Mouse (Mus musculus) spleen, adult 2 months (tissue): ENCODE results near the gene Farp2. TPM values are rescaled to one million over a fixed set of nuclear protein-coding genes. Genes with fewer than 3 reads are reported as not detected.
"Not testable (repeated sequence)": the region's sequence is repeated elsewhere in the genome, so short reads cannot be mapped to it uniquely, and the experiment has no call there.

ENCODE experiments used
- DNase-seq, 2 experiments: peaks; one replicate each; pipeline versions ENCODE4 v3.0.0 to v3.0.0-alpha.2; 2012 to 2021; ENCODE audit warnings: low spot score in 2 of 2, low read depth in 1 of 2
- H3K27ac ChIP-seq: fragments of 200-500 bp; 2 replicates; pipeline ENCODE4 v1.5.1; 2012; ENCODE audit warnings: low read length, inconsistent platforms; ENCODE audit not compliant: insufficient read depth
- H3K27me3 ChIP-seq: fragments of 200-500 bp; 2 replicates; pipeline ENCODE4 v1.6.1; 2012; ENCODE audit warnings: mild to moderate bottlenecking, moderate library complexity, low read length, inconsistent platforms; ENCODE audit not compliant: control insufficient read depth, insufficient read depth
- H3K36me3 ChIP-seq: fragments of 200-500 bp; 2 replicates; pipeline ENCODE4 v1.6.1; 2012; ENCODE audit warnings: mild to moderate bottlenecking, low read length, inconsistent platforms; ENCODE audit not compliant: control insufficient read depth, insufficient read depth
- H3K4me1 ChIP-seq: fragments of 200-500 bp; 2 replicates; pipeline ENCODE4 v1.6.1; 2011; ENCODE audit warnings: inconsistent platforms; ENCODE audit not compliant: control insufficient read depth, insufficient read depth, insufficient read length
- H3K4me3 ChIP-seq: fragments of 200-500 bp; 2 replicates; pipeline ENCODE4 v1.5.1; 2011; ENCODE audit warnings: mild to moderate bottlenecking, inconsistent platforms; ENCODE audit not compliant: insufficient read depth, insufficient read length; ENCODE audit errors: extremely low read depth
- CTCF ChIP-seq: fragments of 200-500 bp; IDR thresholded peaks from 2 replicates; pipeline ENCODE4 v1.5.1; 2011; ENCODE audit warnings: mild to moderate bottlenecking, inconsistent platforms; ENCODE audit not compliant: insufficient read depth, insufficient read length, insufficient replicate concordance; ENCODE audit errors: extremely low read depth
- POLR2A ChIP-seq: fragments of 200-500 bp; IDR thresholded peaks from 2 replicates; pipeline ENCODE4 v1.6.1; 2011; ENCODE audit warnings: low read depth, low read length, inconsistent platforms
- WGBS: fragments of 180-500 bp; shearing (Covaris S2); methylation state at CpG from one replicate; pipeline ENCODE4 v1.1.7; 2018; 5-methylcytosine and 5-hydroxymethylcytosine counted together
- polyA plus RNA-seq: library from polyadenylated mRNA; depleted of rRNA; stranded (reverse); fragments of >200 nt; gene quantifications from 2 replicates; pipeline ENCODE4 v1.2.3, GENCODE M21; 2012

Gene Farp2
- polyA plus RNA-seq, 1 experiment = 1.7 TPM

DNA sequence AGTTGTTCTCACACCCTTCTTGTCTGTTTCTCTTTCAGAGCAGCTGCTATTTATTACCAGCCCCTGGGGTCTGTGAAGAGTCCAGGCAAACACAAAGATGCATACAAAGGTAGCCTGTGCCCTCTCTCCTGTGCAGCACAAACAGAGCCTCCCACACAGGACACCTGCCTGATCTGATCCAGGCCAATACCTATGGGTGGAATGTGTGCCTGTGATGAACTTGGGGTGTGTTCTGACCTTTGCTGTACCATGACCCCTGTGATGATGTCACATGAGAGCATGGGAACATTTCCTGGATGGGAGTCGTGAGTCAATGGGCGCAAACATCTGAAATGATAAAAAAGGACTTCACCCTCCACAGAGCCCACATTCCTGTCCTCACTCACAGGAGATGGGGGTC is 142.9 kb downstream of the Farp2 start:
- 78% methylated on average over 2 of the region's 2 CpGs for WGBS

DNA sequence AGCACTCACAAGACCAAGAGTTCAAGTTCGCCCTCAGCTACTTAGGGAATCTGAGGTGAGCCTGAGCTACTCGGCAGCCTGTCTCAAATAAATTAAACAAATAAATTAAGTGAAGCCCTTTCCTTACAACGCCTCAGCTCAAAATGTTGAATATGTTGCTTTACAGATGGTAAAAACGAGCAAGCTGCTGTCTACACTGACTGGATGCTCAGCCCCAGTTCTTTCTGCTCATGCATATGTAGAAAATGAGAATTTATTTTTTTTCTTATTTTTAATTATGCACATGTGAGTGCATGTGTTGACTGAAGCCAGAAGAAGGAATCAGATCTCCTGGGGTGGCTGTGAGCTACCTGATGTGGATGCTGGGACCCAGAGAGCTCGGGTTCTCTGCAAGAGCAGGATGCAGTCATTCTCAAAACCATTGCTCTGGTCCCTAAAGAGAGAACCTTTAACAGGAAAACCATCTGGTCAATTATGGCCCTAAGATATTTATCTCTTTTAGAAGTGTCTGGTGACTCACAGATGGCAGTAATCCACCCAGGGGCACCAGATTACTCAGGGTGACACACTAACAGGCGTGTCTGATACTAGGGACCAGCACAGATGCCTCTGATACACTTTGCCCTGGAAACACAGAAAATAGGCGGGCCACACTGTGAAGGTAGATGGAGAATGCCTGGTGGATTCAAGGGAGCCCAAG is 144.6 kb downstream of the Farp2 start:
- WGBS = 85% methylated on average over 7 of the region's 7 CpGs
- H3K36me3 ChIP-seq = no peaks in the 10 kb centered on the region
- TF ChIP-seq POLR2A (no peak), CTCF (no peak)
- H3K4me3 ChIP-seq = no peak overlapping the region
- DNase-seq = no peak
- H3K27me3 ChIP-seq = no peaks in the 10 kb centered on the region
- H3K27ac ChIP-seq = no peak overlapping the region
- no peaks in the 10 kb centered on the region for H3K4me1 ChIP-seq

More for the DNA sequence above, 142.9 kb downstream of the Farp2 start:
- no peak for DNase-seq
- TF ChIP-seq CTCF (no peak), POLR2A (no peak)
- H3K4me1 ChIP-seq = no peaks in the 10 kb centered on the region
- H3K4me3 ChIP-seq = no peak overlapping the region
- no peak overlapping the region for H3K27ac ChIP-seq
- H3K36me3 ChIP-seq = no peaks in the 10 kb centered on the region
- H3K27me3 ChIP-seq = no peaks in the 10 kb centered on the region

DNA sequence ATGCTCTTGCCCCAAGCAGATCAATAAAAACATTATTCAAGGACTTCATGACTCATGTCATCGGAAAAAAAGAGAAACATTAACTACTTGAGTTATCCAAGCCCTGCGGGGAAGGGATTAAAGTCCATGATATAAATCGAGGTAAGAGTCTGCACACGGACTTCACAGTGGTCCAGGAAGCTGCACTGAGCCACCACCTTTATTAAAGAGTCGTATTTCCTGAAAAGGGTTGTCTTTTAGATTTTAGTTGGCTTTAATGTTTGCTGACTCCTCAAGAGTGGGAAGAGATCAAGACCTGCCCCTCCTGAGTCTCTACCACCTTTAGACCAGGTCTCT is 145.1 kb downstream of the Farp2 start:
- Histone ChIP-seq H3K4me3 (no peak overlapping the region), H3K36me3 (no peaks in the 10 kb centered on the region), H3K4me1 (no peaks in the 10 kb centered on the region), H3K27me3 (no peaks in the 10 kb centered on the region), H3K27ac (no peak overlapping the region)
- 86% methylated on average over 5 of the region's 5 CpGs for WGBS
- DNase-seq = no peak
- no peak for TF ChIP-seq CTCF

DNA sequence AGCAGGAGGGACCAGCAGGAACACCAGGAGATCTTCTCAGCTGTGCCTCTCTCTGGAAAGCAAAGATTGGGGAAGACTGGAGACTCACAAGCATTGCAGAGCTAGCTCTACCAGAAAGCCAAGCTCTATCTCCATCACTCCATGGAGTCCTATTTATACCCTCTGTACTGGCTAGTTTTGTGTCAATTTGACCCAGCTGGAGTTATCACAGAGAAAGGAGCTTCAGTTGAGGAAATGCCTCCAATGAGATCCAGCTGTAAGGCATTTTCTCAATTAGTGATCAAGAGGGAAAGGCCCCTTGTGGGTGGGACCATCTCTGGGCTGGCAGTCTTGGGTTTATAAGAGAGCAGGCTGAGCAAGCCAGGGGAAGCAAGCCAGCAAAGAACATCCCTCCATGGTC is 146.7 kb downstream of the Farp2 start, which contains the start of gene Stk25:
Stk25 (minus strand) TSS at position 101 of the 400 bp plus-strand sequence.
- not testable (repeated sequence) for DNase-seq, H3K4me3 ChIP-seq

DNA sequence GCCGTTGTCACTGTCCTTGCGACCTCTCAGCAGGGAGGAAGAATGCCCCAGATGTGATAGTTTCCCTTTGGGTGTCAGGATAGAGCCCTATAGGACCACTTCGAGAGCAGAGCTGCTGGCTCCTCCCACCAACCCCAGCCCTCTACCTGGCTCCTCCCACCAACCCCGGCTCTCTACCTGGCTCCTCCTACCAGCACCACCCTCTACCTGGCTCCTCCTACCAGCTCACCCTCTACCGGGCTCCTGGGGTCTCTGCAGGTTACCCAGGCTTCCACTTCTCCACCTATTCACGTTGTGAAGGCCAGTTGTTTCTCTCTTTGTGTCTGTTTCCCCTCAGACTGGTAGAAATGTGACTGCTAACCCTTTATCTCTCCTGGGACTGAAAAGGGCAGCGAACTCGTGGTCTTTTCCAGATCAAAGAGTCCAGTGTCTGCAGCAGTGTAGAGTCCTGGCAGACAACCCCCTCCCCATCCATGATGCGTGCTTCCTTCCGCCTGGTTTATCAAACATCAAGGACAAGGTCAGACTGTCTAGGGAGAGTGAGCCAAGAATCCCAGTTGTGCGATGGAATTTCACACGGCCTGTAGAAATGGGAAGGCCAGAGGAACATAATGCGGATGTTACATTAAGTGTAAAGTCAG is 156.0 kb downstream of the Farp2 start:
- Histone ChIP-seq H3K4me3 (no peak overlapping the region), H3K27me3 (no peaks in the 10 kb centered on the region), H3K36me3 (no peaks in the 10 kb centered on the region), H3K4me1 (peaks cover 3% of the 10 kb centered on the region; the same call in 1 of the 2 replicates), H3K27ac (no peak overlapping the region)
- WGBS = 47% methylated on average over 13 of the region's 13 CpGs
- DNase-seq = peak; percentile 18 to 38
- TF ChIP-seq POLR2A (no peak), CTCF (no peak)

More for the DNA sequence above, 146.7 kb downstream of the Farp2 start, which contains the start of gene Stk25:
- not testable (repeated sequence) for H3K4me1 ChIP-seq, H3K36me3 ChIP-seq, H3K27me3 ChIP-seq, H3K27ac ChIP-seq

- H3K27ac ChIP-seq = peak overlapping the region; percentile 39
Observed at GRCm38 (mm10) chr1:93668791-93669548, 157.1 kb downstream of the Farp2 start.

More at GRCm38 (mm10) chr1:93668791-93669548, 157.1 kb downstream of the Farp2 start:
- Histone ChIP-seq H3K4me1 (peaks cover 3% of the 10 kb centered on the region; the same call in 1 of the 2 replicates), H3K4me3 (peak overlapping the region; percentile 55), H3K36me3 (no peaks in the 10 kb centered on the region), H3K27me3 (no peaks in the 10 kb centered on the region)
- peak; percentile 41 to 69 for DNase-seq
- 9% methylated on average over 17 of the region's 17 CpGs for WGBS
- TF ChIP-seq CTCF (peak; percentile 50; the same call in 1 of the 2 replicates), POLR2A (no peak)
